Mouse (Mus musculus) heart, postnatal 0 days (tissue): ENCODE measurements around the gene Ltbp4. TPM values are rescaled to one million over a fixed set of nuclear protein-coding genes. Genes with fewer than 3 reads are reported as not detected.

Experiments
- ATAC-seq: fragments of 200-750 bp; cut with Nextera tagmentation; 2 replicates; pipeline ENCODE4 v1.8.0; 2017; ENCODE audit warnings: low read depth, moderate number of reproducible peaks, moderate library complexity; ENCODE audit not compliant: insufficient read depth
- DNase-seq: peaks from one replicate; pipeline ENCODE4 v3.0.0-alpha.2; 2016; ENCODE audit warnings: low spot score
- H3K27ac ChIP-seq: fragments of 300-500 bp; sonication (generic); 2 replicates; pipeline ENCODE4 v1.5.1; 2014; ENCODE audit warnings: low read depth, mild to moderate bottlenecking
- H3K27me3 ChIP-seq: fragments of 300-500 bp; sonication (generic); 2 replicates; pipeline ENCODE4 v1.6.1; 2014; ENCODE audit warnings: low read length, mixed read lengths; ENCODE audit not compliant: control insufficient read depth, insufficient read depth
- H3K36me3 ChIP-seq: fragments of 300-500 bp; sonication (generic); replicated peaks from 2 replicates; pipeline ENCODE4 v1.6.1; 2014; ENCODE audit warnings: low read length, mixed read lengths; ENCODE audit not compliant: control insufficient read depth, insufficient read depth
- H3K4me1 ChIP-seq: fragments of 300-500 bp; sonication (generic); 2 replicates; pipeline ENCODE4 v1.6.1; 2014; ENCODE audit warnings: antibody characterized with exemption; ENCODE audit not compliant: control insufficient read depth, insufficient read depth
- H3K4me2 ChIP-seq: fragments of 300-500 bp; sonication (generic); 2 replicates; pipeline ENCODE4 v1.6.1; 2014; ENCODE audit warnings: low read depth, mild to moderate bottlenecking, low read length, moderate library complexity
- H3K4me3 ChIP-seq: fragments of 300-500 bp; sonication (generic); 2 replicates; pipeline ENCODE4 v1.5.1; 2014; ENCODE audit warnings: low read depth, low read length
- H3K9ac ChIP-seq: fragments of 300-500 bp; sonication (generic); replicated peaks from 2 replicates; pipeline ENCODE4 v1.6.1; 2014; ENCODE audit warnings: low read depth, low read length, mixed read lengths
- H3K9me3 ChIP-seq: fragments of 300-500 bp; sonication (generic); replicated peaks from 2 replicates; pipeline ENCODE4 v1.6.1; 2016; ENCODE audit warnings: low read length; ENCODE audit not compliant: control insufficient read depth
- CTCF ChIP-seq: IDR thresholded peaks from 2 replicates; pipeline ENCODE4 v1.5.1; 2016; ENCODE audit warnings: antibody characterized with exemption, control low read depth, low read depth
- EP300 ChIP-seq: IDR thresholded peaks from 2 replicates; pipeline ENCODE4 v1.6.1; 2016; ENCODE audit warnings: antibody characterized with exemption, low read depth
- WGBS: fragments of 180-500 bp; shearing (Covaris S2); extraction: QIAGEN DNeasy Blood & Tissue Kit; methylation state at CpG from one replicate; pipeline ENCODE4 v1.1.7; 2014; 5-methylcytosine and 5-hydroxymethylcytosine counted together
- polyA plus RNA-seq: library from polyadenylated mRNA; unstranded; fragments of >200 nt; fragmentation: Nextera tagmentation; extraction: Ambion mirVana; gene quantifications from 2 replicates; pipeline ENCODE4 v1.2.1, GENCODE M21; 2015
- total RNA-seq: library from RNA; depleted of rRNA; stranded (reverse); fragments of >200 nt; gene quantifications from 2 replicates; pipeline ENCODE4 v1.2.3, GENCODE M21; 2014; ENCODE audit warnings: low replicate concordance

Ltbp4 gene
- total and polyA plus RNA-seq, 2 experiments from 2014 or later = 61.7 to 150 TPM

- peak; percentile 39 for ATAC-seq
- TF ChIP-seq EP300 (no peak), CTCF (no peak)
- Histone ChIP-seq H3K4me1 (peaks cover 11% of the 10 kb centered on the region; the same call in 1 of the 2 replicates), H3K27me3 (peaks cover 82% of the 10 kb centered on the region), H3K4me2 (peak overlapping the region; percentile 44), H3K4me3 (peak overlapping the region; percentile 7; the same call in 1 of the 2 replicates), H3K9ac (no peak overlapping the region), H3K27ac (no peak overlapping the region), H3K9me3 (no peaks in the 10 kb centered on the region), H3K36me3 (0 out of 2 replicates have a peak, but pooled peaks cover 16% of the 10 kb centered on the region)
- 10% methylated on average over 24 of the region's 24 CpGs for WGBS
- DNase-seq = peak; percentile 67
Observed at GRCm38 (mm10) chr7:27325697-27326096, 11.8 kb downstream of the Ltbp4 start.

- Histone ChIP-seq H3K4me3 (no peak overlapping the region), H3K27me3 (peaks cover 74% of the 10 kb centered on the region), H3K36me3 (0 out of 2 replicates have a peak, but pooled peaks cover 16% of the 10 kb centered on the region), H3K27ac (no peak overlapping the region), H3K9me3 (no peaks in the 10 kb centered on the region), H3K4me1 (peaks cover 7% of the 10 kb centered on the region; the same call in 1 of the 2 replicates), H3K4me2 (no peak overlapping the region), H3K9ac (no peak overlapping the region)
- 55% methylated on average over 18 of the region's 20 CpGs for WGBS
- TF ChIP-seq CTCF = no peak
- TF ChIP-seq EP300 = no peak
- ATAC-seq (no peak), DNase-seq (no peak)
Observed at GRCm38 (mm10) chr7:27324928-27325327, 12.6 kb downstream of the Ltbp4 start.

GRCm38 (mm10) chr7:27324161-27324560, 13.3 kb downstream of the Ltbp4 start:
- ATAC-seq (no peak), DNase-seq (no peak)
- Histone ChIP-seq H3K27ac (no peak overlapping the region), H3K27me3 (peaks cover 68% of the 10 kb centered on the region), H3K36me3 (0 out of 2 replicates have a peak, but pooled peaks cover 16% of the 10 kb centered on the region), H3K9me3 (no peaks in the 10 kb centered on the region), H3K9ac (no peak overlapping the region), H3K4me2 (no peak overlapping the region), H3K4me1 (no peaks in the 10 kb centered on the region), H3K4me3 (no peak overlapping the region)
- TF ChIP-seq EP300 (no peak), CTCF (no peak)
- WGBS = 96% methylated on average over 11 of the region's 11 CpGs

- peaks cover 15% of the 10 kb centered on the region; the same call in 1 of the 2 replicates for H3K36me3 ChIP-seq
- no peak overlapping the region for H3K9ac ChIP-seq
- DNase-seq (no peak), ATAC-seq (no peak)
- WGBS = 90% methylated on average over 5 of the region's 5 CpGs
- H3K4me3 ChIP-seq = no peak overlapping the region
- peaks cover 56% of the 10 kb centered on the region for H3K27me3 ChIP-seq
- H3K4me1 ChIP-seq = no peaks in the 10 kb centered on the region
- H3K9me3 ChIP-seq = no peaks in the 10 kb centered on the region
- H3K27ac ChIP-seq = no peak overlapping the region
- TF ChIP-seq CTCF = no peak
- TF ChIP-seq EP300 = no peak
- no peak overlapping the region for H3K4me2 ChIP-seq
Observed at GRCm38 (mm10) chr7:27323001-27323400, 14.5 kb downstream of the Ltbp4 start.

GRCm38 (mm10) chr7:27322291-27322690, 15.2 kb downstream of the Ltbp4 start:
- DNase-seq (no peak), ATAC-seq (no peak)
- Histone ChIP-seq H3K27me3 (peaks cover 49% of the 10 kb centered on the region), H3K9ac (no peak overlapping the region), H3K27ac (no peak overlapping the region), H3K9me3 (no peaks in the 10 kb centered on the region), H3K4me2 (no peak overlapping the region), H3K4me1 (no peaks in the 10 kb centered on the region), H3K36me3 (peaks cover 10% of the 10 kb centered on the region; the same call in 1 of the 2 replicates), H3K4me3 (no peak overlapping the region)
- TF ChIP-seq EP300 (no peak), CTCF (no peak)
- WGBS = 18% methylated on average over 13 of the region's 13 CpGs

- Histone ChIP-seq H3K27ac (no peak overlapping the region), H3K27me3 (peaks cover 27% of the 10 kb centered on the region), H3K4me1 (no peaks in the 10 kb centered on the region), H3K4me3 (no peak overlapping the region), H3K4me2 (no peak overlapping the region), H3K36me3 (peaks cover 5% of the 10 kb centered on the region; the same call in 1 of the 2 replicates), H3K9ac (no peak overlapping the region), H3K9me3 (no peaks in the 10 kb centered on the region)
- no peak for DNase-seq
- WGBS = 79% methylated on average over 22 of the region's 22 CpGs
- no peak for ATAC-seq
- no peak for TF ChIP-seq CTCF
Observed at GRCm38 (mm10) chr7:27319411-27319810, 18.1 kb downstream of the Ltbp4 start.
